Comparison of ENCODE assay signal across 19 mouse cellular contexts in genomic region chr13:92994743-92995142, GRCm38 (mm10).
DNase-seq lines count a peak whose midpoint lies in the region; TF ChIP-seq lines count a peak whose summit lies in the region.
"Had no signal": no experiment of that assay in that cellular context is flagged by ENCODE, and none has a peak within 500 bp of the region (broad histone marks: within the 10 kb centered on the region; RNA-seq: fewer than 3 reads in every experiment).

No protein-coding gene starts in this region.

- H3K27ac ChIP-seq in left cerebral cortex, adult 2 months, result peak overlapping the region; percentile 13; the same call in 1 of the 2 replicates
- H3K27ac ChIP-seq in embryonic fibroblast, embryonic 13.5 days (ENCODE audit: insufficient read depth, low read length), result peak overlapping the region; percentile 51
- H3K27ac ChIP-seq: embryonic facial prominence, embryonic 12.5 days; forebrain, embryonic 10.5 days; hindbrain, embryonic 10.5 days; hindbrain, embryonic 15.5 days; limb, embryonic 13.5 days; lung, embryonic 15.5 days had no signal

- H3K4me3 ChIP-seq in left cerebral cortex, adult 2 months, result no peak overlapping the region
- no peak overlapping the region for H3K4me3 ChIP-seq in embryonic fibroblast, embryonic 13.5 days (ENCODE audit: insufficient read depth, low read length)
- H3K4me3 ChIP-seq: embryonic facial prominence, embryonic 12.5 days; forebrain, embryonic 10.5 days; hindbrain, embryonic 10.5 days; hindbrain, embryonic 15.5 days; limb, embryonic 13.5 days; lung, embryonic 15.5 days had no signal

- DNase-seq in heart, adult 11 months, result peak; percentile 88
- no peak for DNase-seq in heart, postnatal 25 days (ENCODE audit: low spot score)
- DNase-seq in left cerebral cortex, adult 2 months (ENCODE audit: extremely low spot score in 1 of 2, low spot score in 2 of 2), result no peak
- no peak for DNase-seq in left cerebral cortex, adult 18-20 months (ENCODE audit: low spot score in 2 of 2)
- DNase-seq in embryo, embryonic 9.5 days (ENCODE audit: extremely low spot score), result no peak
- DNase-seq: adrenal gland, adult 8-10 months; cerebellum, adult 9-10 months; cerebellum, postnatal 36 days; kidney, adult 11 months; kidney, postnatal 14 days; layer of hippocampus, adult 9-11 months; lung, postnatal 36 days had no signal

- intact Hi-C loops in heart, postnatal 25 days (cut with DNase I), result no loop called here
- intact Hi-C loops in left cerebral cortex, adult 2 months (cut with DNase I), result no loop called here

- no peak for TF ChIP-seq POLR2A in embryonic fibroblast, embryonic 13.5 days (IDR thresholded peaks at IDR 0.05; ENCODE audit: low read depth, low read length)

- H3K4me1 ChIP-seq in embryonic fibroblast, embryonic 13.5 days (ENCODE audit: control insufficient read depth, insufficient read depth, low read length), result 0 out of 2 replicates have a peak, but pooled peaks cover 7% of the 10 kb centered on the region
- H3K4me1 ChIP-seq: forebrain, embryonic 10.5 days; hindbrain, embryonic 10.5 days; hindbrain, embryonic 15.5 days; limb, embryonic 13.5 days; lung, embryonic 15.5 days had no signal

- no peak for TF ChIP-seq CTCF in left cerebral cortex, adult 2 months (IDR thresholded peaks at IDR 0.05)
- TF ChIP-seq CTCF in embryonic fibroblast, embryonic 13.5 days (IDR thresholded peaks at IDR 0.05; ENCODE audit: borderline replicate concordance, insufficient read depth, low read length), result no peak
